Mouse (Mus musculus) MEL (cell line): ENCODE measurements at regions not wholly inside any gene's neighbourhood (a gene's known extent, or its start where the extent isn't known, plus 50 kb on each side); places are given as distances from the start of the nearest gene placed in this dataset.

ENCODE experiments used
- DNase-seq: peaks from one replicate; pipeline ENCODE4 v3.0.0; 2011; ENCODE audit warnings: low read depth, low spot score
- H3K27ac ChIP-seq: 2 replicates; pipeline ENCODE4 v1.5.1; 2012; ENCODE audit warnings: low read depth, mild to moderate bottlenecking, control low read depth, low read length, moderate library complexity; ENCODE audit not compliant: control insufficient read depth
- H3K27me3 ChIP-seq, 2 experiments: fragments of 150-350 bp in 1 of 2; sonication (generic) in 1 of 2; 2 replicates each; pipeline ENCODE4 v1.6.1; 2012; ENCODE audit warnings: low read length in 2 of 2, mild to moderate bottlenecking in 2 of 2, improper control_type of control experiment in 1 of 2, moderate library complexity in 1 of 2; ENCODE audit not compliant: insufficient read depth in 2 of 2, control insufficient read depth in 1 of 2
- H3K36me3 ChIP-seq, 2 experiments: 2 replicates each; pipeline ENCODE4 v1.6.1; 2012 to 2014; ENCODE audit warnings: low read length in 2 of 2, improper control_type of control experiment in 1 of 2, inconsistent platforms in 1 of 2, mild to moderate bottlenecking in 1 of 2; ENCODE audit not compliant: insufficient read depth in 2 of 2, control insufficient read depth in 1 of 2
- H3K4me1 ChIP-seq, 2 experiments: fragments of 150-350 bp in 1 of 2; sonication (generic) in 1 of 2; 2 replicates each; pipeline ENCODE4 v1.6.1; 2012; ENCODE audit warnings: low read length in 2 of 2, improper control_type of control experiment in 1 of 2, mild to moderate bottlenecking in 1 of 2; ENCODE audit not compliant: insufficient read depth in 2 of 2, control insufficient read depth in 1 of 2
- H3K4me3 ChIP-seq, 2 experiments: fragments of 150-350 bp in 1 of 2; sonication (generic) in 1 of 2; 2 replicates each; pipeline ENCODE4 v1.5.1; 2012; ENCODE audit warnings: low read depth in 2 of 2, low read length in 2 of 2, mild to moderate bottlenecking in 2 of 2, moderate library complexity in 2 of 2, control low read depth in 1 of 2, improper control_type of control experiment in 1 of 2; ENCODE audit not compliant: control insufficient read depth in 1 of 2, insufficient read depth in 1 of 2
- H3K79me2 ChIP-seq: 2 replicates; pipeline ENCODE4 v1.6.1; 2012; ENCODE audit warnings: mild to moderate bottlenecking, low read length, moderate library complexity; ENCODE audit not compliant: control insufficient read depth, poor library complexity, insufficient read depth
- H3K9ac ChIP-seq: 2 replicates; pipeline ENCODE4 v1.6.1; 2012; ENCODE audit warnings: low read depth, mild to moderate bottlenecking, control low read depth, low read length, moderate library complexity; ENCODE audit not compliant: control insufficient read depth, poor library complexity, severe bottlenecking
- H3K9me3 ChIP-seq: fragments of 150-350 bp; sonication (generic); replicated peaks from 2 replicates; pipeline ENCODE4 v1.6.1; 2012; ENCODE audit warnings: mild to moderate bottlenecking, low read length, improper control_type of control experiment, moderate library complexity; ENCODE audit not compliant: insufficient read depth
- BHLHE40 ChIP-seq: IDR thresholded peaks from 2 replicates; pipeline ENCODE4 v1.6.1; 2012; ENCODE audit warnings: low read depth, mild to moderate bottlenecking, inconsistent platforms, low read length, improper control_type of control experiment, borderline replicate concordance
- EP300 ChIP-seq, 2 experiments: IDR thresholded peaks; 2 replicates each; pipeline ENCODE4 v1.6.1; 2011; ENCODE audit warnings: improper control_type of control experiment in 2 of 2, low read length in 2 of 2, low read depth in 1 of 2, mild to moderate bottlenecking in 1 of 2
- ETS1 ChIP-seq: IDR thresholded peaks from 2 replicates; pipeline ENCODE4 v1.6.1; 2012; ENCODE audit warnings: low read depth, mild to moderate bottlenecking, inconsistent platforms, low read length, improper control_type of control experiment, moderate library complexity
- GABPA ChIP-seq: IDR thresholded peaks from 2 replicates; pipeline ENCODE4 v1.6.1; 2012; ENCODE audit warnings: low read depth, mild to moderate bottlenecking, inconsistent platforms, low read length, improper control_type of control experiment, moderate library complexity
- HCFC1 ChIP-seq: IDR thresholded peaks from 2 replicates; pipeline ENCODE4 v1.6.1; 2012; ENCODE audit warnings: low read depth, mild to moderate bottlenecking, inconsistent platforms, low read length, improper control_type of control experiment, moderate library complexity
- KAT2A ChIP-seq: conservative IDR thresholded peaks from 2 replicates; pipeline ENCODE4 v1.6.1; 2012; ENCODE audit warnings: low read depth, low read length, improper control_type of control experiment, inconsistent platforms
- MAFK ChIP-seq: IDR thresholded peaks from 2 replicates; pipeline ENCODE4 v1.6.1; 2011; ENCODE audit warnings: low read depth, mild to moderate bottlenecking, low read length, improper control_type of control experiment, borderline replicate concordance
- MAX ChIP-seq: IDR thresholded peaks from 2 replicates; pipeline ENCODE4 v1.6.1; 2011; ENCODE audit warnings: low read length, improper control_type of control experiment
- MEF2A ChIP-seq: IDR thresholded peaks from 2 replicates; pipeline ENCODE4 v1.6.1; 2014; ENCODE audit warnings: low read depth, mild to moderate bottlenecking, inconsistent platforms, low read length, improper control_type of control experiment; ENCODE audit not compliant: poor library complexity, insufficient replicate concordance, severe bottlenecking; ENCODE audit errors: extremely low read depth
- MXI1 ChIP-seq: IDR thresholded peaks from 2 replicates; pipeline ENCODE4 v1.6.1; 2011; ENCODE audit warnings: mild to moderate bottlenecking, low read depth, low read length, improper control_type of control experiment
- MYB ChIP-seq: IDR thresholded peaks from 2 replicates; pipeline ENCODE4 v1.6.1; 2011; ENCODE audit warnings: mild to moderate bottlenecking, low read depth, low read length, improper control_type of control experiment
- NELFE ChIP-seq: IDR thresholded peaks from 2 replicates; pipeline ENCODE4 v1.6.1; 2011; ENCODE audit warnings: low read depth, low read length, improper control_type of control experiment
- NRF1 ChIP-seq: IDR thresholded peaks from 2 replicates; pipeline ENCODE4 v1.6.1; 2014; ENCODE audit warnings: low read depth, mild to moderate bottlenecking, inconsistent platforms, low read length, improper control_type of control experiment, moderate library complexity; ENCODE audit not compliant: poor library complexity, insufficient read depth, severe bottlenecking
- POLR2AphosphoS2 ChIP-seq: IDR thresholded peaks from 2 replicates; pipeline ENCODE4 v1.6.1; 2011; ENCODE audit warnings: low read length, improper control_type of control experiment
- POLR2AphosphoS5 ChIP-seq: IDR thresholded peaks from 2 replicates; pipeline ENCODE4 v1.6.1; 2012; ENCODE audit warnings: low read depth, borderline replicate concordance, mild to moderate bottlenecking, inconsistent platforms, low read length, moderate library complexity, mixed read lengths
- RAD21 ChIP-seq: IDR thresholded peaks from 2 replicates; pipeline ENCODE4 v1.6.1; 2011; ENCODE audit warnings: mild to moderate bottlenecking, low read depth, low read length, improper control_type of control experiment
- RCOR1 ChIP-seq: IDR thresholded peaks from 2 replicates; pipeline ENCODE4 v1.6.1; 2012; ENCODE audit warnings: low read depth, mild to moderate bottlenecking, inconsistent platforms, low read length, improper control_type of control experiment
- SMC3 ChIP-seq: IDR thresholded peaks from 2 replicates; pipeline ENCODE4 v1.6.1; 2011; ENCODE audit warnings: low read depth, low read length, improper control_type of control experiment
- TBP ChIP-seq: IDR thresholded peaks from 2 replicates; pipeline ENCODE4 v1.8.0; 2011; ENCODE audit warnings: low read depth, low read length, improper control_type of control experiment
- TCF12 ChIP-seq: IDR thresholded peaks from 2 replicates; pipeline ENCODE4 v1.6.1; 2014; ENCODE audit warnings: low read depth, mild to moderate bottlenecking, inconsistent platforms, low read length, improper control_type of control experiment, moderate library complexity
- USF2 ChIP-seq, 2 experiments: IDR thresholded peaks; 2 replicates each; pipeline ENCODE4 v1.6.1; 2011 to 2012; ENCODE audit warnings: improper control_type of control experiment in 2 of 2, low read length in 2 of 2, borderline replicate concordance in 1 of 2, inconsistent platforms in 1 of 2, low read depth in 1 of 2, mild to moderate bottlenecking in 1 of 2; ENCODE audit not compliant: insufficient read depth in 1 of 2
- ZMIZ1 ChIP-seq: IDR thresholded peaks from 2 replicates; pipeline ENCODE4 v1.6.1; 2012; ENCODE audit warnings: low read depth, mild to moderate bottlenecking, inconsistent platforms, low read length, improper control_type of control experiment, moderate library complexity
- ZNF384 ChIP-seq: IDR thresholded peaks from 2 replicates; pipeline ENCODE4 v1.6.1; 2012; ENCODE audit warnings: low read depth, mild to moderate bottlenecking, inconsistent platforms, low read length, improper control_type of control experiment

- no peak for TF ChIP-seq KAT2A
- no peak for TF ChIP-seq MAX
- no peak for TF ChIP-seq SMC3
- TF ChIP-seq RCOR1 = no peak
- TF ChIP-seq TCF12 = no peak
- no peak for TF ChIP-seq MAFK
- TF ChIP-seq POLR2AphosphoS5 = no peak
- TF ChIP-seq ETS1 = no peak
- no peak for TF ChIP-seq MYB
- TF ChIP-seq MEF2A = no peak
- TF ChIP-seq HCFC1 = no peak
- no peak for TF ChIP-seq TBP
- TF ChIP-seq NELFE = no peak
- no peak for TF ChIP-seq ZNF384
- no peak for TF ChIP-seq BHLHE40
- no peak for TF ChIP-seq POLR2AphosphoS2
- TF ChIP-seq NRF1 = no peak
- TF ChIP-seq ZMIZ1 = no peak
- no peak for TF ChIP-seq MXI1
- Histone ChIP-seq H3K9ac (no peak overlapping the region), H3K27ac (no peak overlapping the region), H3K4me1 (no peaks in the 10 kb centered on the region), H3K9me3 (no peaks in the 10 kb centered on the region), H3K79me2 (no peaks in the 10 kb centered on the region), H3K27me3 (no peaks in the 10 kb centered on the region; a peak in 1 of 4 replicates), H3K36me3 (no peaks in the 10 kb centered on the region), H3K4me3 (no peak overlapping the region)
- no peak for DNase-seq
These were observed 125.2 kb upstream of the Intu start for GRCm38 (mm10) chr3:40405949-40406236.

DNA sequence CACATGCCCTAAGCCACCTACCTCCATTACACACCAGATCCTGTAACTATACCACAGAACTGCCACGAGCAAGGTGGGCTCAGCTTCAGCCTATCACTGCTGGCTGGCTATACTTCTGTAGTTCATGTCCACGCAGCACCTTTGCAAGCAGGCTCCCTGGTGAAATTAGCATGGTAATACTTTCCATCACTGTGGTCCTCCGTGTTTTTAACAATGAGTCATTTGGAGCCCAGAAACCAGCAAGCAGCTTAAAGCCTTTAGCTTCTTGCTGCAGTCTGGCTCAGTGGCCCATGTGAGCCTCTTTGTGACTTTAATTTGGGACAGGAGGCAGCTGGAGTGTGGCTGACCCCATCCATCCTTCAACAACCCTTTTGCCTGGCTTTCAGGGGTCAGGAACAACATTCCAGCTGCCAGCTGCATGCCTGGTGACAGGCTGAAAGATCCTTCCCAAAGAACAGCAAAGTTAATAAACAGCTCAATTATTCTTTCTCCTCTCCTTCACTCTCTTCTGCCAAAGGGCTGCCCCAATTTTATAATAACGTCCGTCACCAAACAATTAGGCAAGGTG lies 122.1 kb upstream of the Intu start:
- no peak overlapping the region for H3K4me3 ChIP-seq
- H3K27ac ChIP-seq = no peak overlapping the region
- H3K36me3 ChIP-seq = no peaks in the 10 kb centered on the region
- H3K4me1 ChIP-seq = no peaks in the 10 kb centered on the region
- no peak for TF ChIP-seq MAX
- no peak for TF ChIP-seq USF2 (IDR thresholded peaks at IDR 0.05; ENCODE audit: borderline replicate concordance in 1 of 2, insufficient read depth in 1 of 2, low read depth in 1 of 2, low read length in 2 of 2)
- no peak for TF ChIP-seq MEF2A
- TF ChIP-seq EP300 (IDR thresholded peaks at IDR 0.05; ENCODE audit: low read depth in 1 of 2, low read length in 2 of 2) = no peak
- TF ChIP-seq HCFC1 = no peak
- TF ChIP-seq BHLHE40 = no peak
- TF ChIP-seq POLR2AphosphoS5 = no peak
- no peak for TF ChIP-seq GABPA
- TF ChIP-seq ZMIZ1 = no peak
- TF ChIP-seq TBP = no peak
- TF ChIP-seq RAD21 = no peak
- TF ChIP-seq ZNF384 = no peak
- no peak for TF ChIP-seq TCF12
- H3K9ac ChIP-seq = no peak overlapping the region
- H3K79me2 ChIP-seq = no peaks in the 10 kb centered on the region
- H3K27me3 ChIP-seq = no peaks in the 10 kb centered on the region; a peak in 1 of 4 replicates
- no peak for DNase-seq
- H3K9me3 ChIP-seq = no peaks in the 10 kb centered on the region
